Mouse (Mus musculus): ENCODE measurements at regions not wholly inside any gene's neighbourhood (a gene's known extent, or its start where the extent isn't known, plus 50 kb on each side); places are given as distances from the start of the nearest gene placed in this dataset.
"Not testable (repeated sequence)": the region's sequence is repeated elsewhere in the genome, so short reads cannot be mapped to it uniquely, and the experiment has no call there.

- Histone ChIP-seq H3K4me3 (ENCODE audit: low read depth, low read length) (no peak overlapping the region), H3K27ac (ENCODE audit: low read depth, low read length) (no peak overlapping the region), H3K4me1 (ENCODE audit: control insufficient read depth, insufficient read depth, low read length) (peaks cover 6% of the 10 kb centered on the region; the same call in 1 of the 2 replicates), H3K4me2 (no peak overlapping the region), H3K36me3 (ENCODE audit: control insufficient read depth, insufficient read depth, low read length) (no peaks in the 10 kb centered on the region), H3K9ac (ENCODE audit: low read length) (no peak overlapping the region), H3K9me3 (ENCODE audit: control insufficient read depth, low read length) (no peaks in the 10 kb centered on the region), H3K27me3 (ENCODE audit: control insufficient read depth, insufficient read depth, low read length) (no peaks in the 10 kb centered on the region)
- ATAC-seq (ENCODE audit: low FRiP score) (no peak), DNase-seq (ENCODE audit: low spot score, missing footprints) (no peak)
- 18% methylated on average over 2 of the region's 2 CpGs for WGBS
Measured at GRCm38 (mm10) chr13:52310954-52311353, 220.1 kb downstream of the Diras2 start.

GRCm38 (mm10) chr13:52318276-52318675 is 212.8 kb downstream of the Diras2 start:
- no peak overlapping the region for H3K9ac ChIP-seq (ENCODE audit: low read length)
- no peak overlapping the region for H3K4me3 ChIP-seq (ENCODE audit: low read depth, low read length)
- ATAC-seq (ENCODE audit: low FRiP score) (no peak), DNase-seq (ENCODE audit: low spot score, missing footprints) (no peak)
- no peaks in the 10 kb centered on the region for H3K36me3 ChIP-seq (ENCODE audit: control insufficient read depth, insufficient read depth, low read length)
- no peak overlapping the region for H3K27ac ChIP-seq (ENCODE audit: low read depth, low read length)
- H3K4me2 ChIP-seq: no peak overlapping the region
- H3K9me3 ChIP-seq (ENCODE audit: control insufficient read depth, low read length): no peaks in the 10 kb centered on the region
- no peaks in the 10 kb centered on the region for H3K4me1 ChIP-seq (ENCODE audit: control insufficient read depth, insufficient read depth, low read length)
- WGBS: 86% methylated on average over 2 of the region's 2 CpGs
- H3K27me3 ChIP-seq (ENCODE audit: control insufficient read depth, insufficient read depth, low read length): no peaks in the 10 kb centered on the region

GRCm38 (mm10) chr13:52323691-52324090 is 207.4 kb downstream of the Diras2 start:
- no peak for ATAC-seq (ENCODE audit: low FRiP score)
- DNase-seq (ENCODE audit: low spot score, missing footprints): no peak
- H3K4me3 ChIP-seq (ENCODE audit: low read depth, low read length): no peak overlapping the region
- H3K9ac ChIP-seq (ENCODE audit: low read length): no peak overlapping the region
- no peaks in the 10 kb centered on the region for H3K9me3 ChIP-seq (ENCODE audit: control insufficient read depth, low read length)
- WGBS: 81% methylated on average over 3 of the region's 3 CpGs
- no peaks in the 10 kb centered on the region for H3K36me3 ChIP-seq (ENCODE audit: control insufficient read depth, insufficient read depth, low read length)
- no peak overlapping the region for H3K27ac ChIP-seq (ENCODE audit: low read depth, low read length)
- H3K4me1 ChIP-seq (ENCODE audit: control insufficient read depth, insufficient read depth, low read length): no peaks in the 10 kb centered on the region
- no peak overlapping the region for H3K4me2 ChIP-seq
- H3K27me3 ChIP-seq (ENCODE audit: control insufficient read depth, insufficient read depth, low read length): no peaks in the 10 kb centered on the region

GRCm38 (mm10) chr13:52324378-52324777 is 206.7 kb downstream of the Diras2 start:
- H3K36me3 ChIP-seq (ENCODE audit: control insufficient read depth, insufficient read depth, low read length); DNase-seq (ENCODE audit: low spot score, missing footprints); H3K9ac ChIP-seq (ENCODE audit: low read length); H3K4me2 ChIP-seq; H3K4me1 ChIP-seq (ENCODE audit: control insufficient read depth, insufficient read depth, low read length); H3K27ac ChIP-seq (ENCODE audit: low read depth, low read length); ATAC-seq (ENCODE audit: low FRiP score); H3K4me3 ChIP-seq (ENCODE audit: low read depth, low read length); H3K27me3 ChIP-seq (ENCODE audit: control insufficient read depth, insufficient read depth, low read length); H3K9me3 ChIP-seq (ENCODE audit: control insufficient read depth, low read length): not testable (repeated sequence)
- 87% methylated on average over 3 of the region's 3 CpGs for WGBS

- H3K9me3 ChIP-seq (ENCODE audit: control insufficient read depth, low read length); ATAC-seq (ENCODE audit: low FRiP score); DNase-seq (ENCODE audit: low spot score, missing footprints); H3K4me3 ChIP-seq (ENCODE audit: low read depth, low read length); H3K4me1 ChIP-seq (ENCODE audit: control insufficient read depth, insufficient read depth, low read length); H3K27me3 ChIP-seq (ENCODE audit: control insufficient read depth, insufficient read depth, low read length); H3K27ac ChIP-seq (ENCODE audit: low read depth, low read length); H3K36me3 ChIP-seq (ENCODE audit: control insufficient read depth, insufficient read depth, low read length); H3K9ac ChIP-seq (ENCODE audit: low read length); H3K4me2 ChIP-seq: not testable (repeated sequence)
- 84% methylated on average over 6 of the region's 6 CpGs for WGBS
Measured at GRCm38 (mm10) chr13:52325647-52326046, 205.4 kb downstream of the Diras2 start.

- H3K4me3 ChIP-seq (ENCODE audit: low read depth, low read length): no peak overlapping the region
- H3K4me1 ChIP-seq (ENCODE audit: control insufficient read depth, insufficient read depth, low read length): no peaks in the 10 kb centered on the region
- no peaks in the 10 kb centered on the region for H3K9me3 ChIP-seq (ENCODE audit: control insufficient read depth, low read length)
- H3K9ac ChIP-seq (ENCODE audit: low read length): no peak overlapping the region
- H3K36me3 ChIP-seq (ENCODE audit: control insufficient read depth, insufficient read depth, low read length): no peaks in the 10 kb centered on the region
- no peak overlapping the region for H3K27ac ChIP-seq (ENCODE audit: low read depth, low read length)
- H3K27me3 ChIP-seq (ENCODE audit: control insufficient read depth, insufficient read depth, low read length): no peaks in the 10 kb centered on the region
- no peak for ATAC-seq (ENCODE audit: low FRiP score)
- no peak overlapping the region for H3K4me2 ChIP-seq
- DNase-seq (ENCODE audit: low spot score, missing footprints): no peak
- 92% methylated on average over 9 of the region's 9 CpGs for WGBS
Measured at GRCm38 (mm10) chr13:52327734-52328133, 203.3 kb downstream of the Diras2 start.

GRCm38 (mm10) chr13:52328766-52329165 is 202.3 kb downstream of the Diras2 start:
- no peak for ATAC-seq (ENCODE audit: low FRiP score)
- no peak overlapping the region for H3K4me2 ChIP-seq

GRCm38 (mm10) chr13:52331068-52331467 is 200.0 kb downstream of the Diras2 start:
- WGBS: 86% methylated on average over 5 of the region's 5 CpGs
- Histone ChIP-seq H3K9ac (ENCODE audit: low read length) (no peak overlapping the region), H3K9me3 (ENCODE audit: control insufficient read depth, low read length) (no peaks in the 10 kb centered on the region), H3K4me3 (ENCODE audit: low read depth, low read length) (no peak overlapping the region), H3K27me3 (ENCODE audit: control insufficient read depth, insufficient read depth, low read length) (no peaks in the 10 kb centered on the region), H3K4me1 (ENCODE audit: control insufficient read depth, insufficient read depth, low read length) (no peaks in the 10 kb centered on the region), H3K27ac (ENCODE audit: low read depth, low read length) (no peak overlapping the region), H3K36me3 (ENCODE audit: control insufficient read depth, insufficient read depth, low read length) (no peaks in the 10 kb centered on the region), H3K4me2 (no peak overlapping the region)
- DNase-seq (ENCODE audit: low spot score, missing footprints): no peak
- no peak for ATAC-seq (ENCODE audit: low FRiP score)

More at GRCm38 (mm10) chr13:52328766-52329165, 202.3 kb downstream of the Diras2 start:
- no peaks in the 10 kb centered on the region for H3K9me3 ChIP-seq (ENCODE audit: control insufficient read depth, low read length)
- H3K36me3 ChIP-seq (ENCODE audit: control insufficient read depth, insufficient read depth, low read length): no peaks in the 10 kb centered on the region
- H3K4me3 ChIP-seq (ENCODE audit: low read depth, low read length): no peak overlapping the region
- no peak for DNase-seq (ENCODE audit: low spot score, missing footprints)
- 67% methylated on average over 8 of the region's 8 CpGs for WGBS
- no peaks in the 10 kb centered on the region for H3K4me1 ChIP-seq (ENCODE audit: control insufficient read depth, insufficient read depth, low read length)
- H3K27me3 ChIP-seq (ENCODE audit: control insufficient read depth, insufficient read depth, low read length): no peaks in the 10 kb centered on the region
- H3K27ac ChIP-seq (ENCODE audit: low read depth, low read length): no peak overlapping the region
- H3K9ac ChIP-seq (ENCODE audit: low read length): no peak overlapping the region

GRCm38 (mm10) chr13:52334962-52335361 is 196.1 kb downstream of the Diras2 start:
- DNase-seq (ENCODE audit: low spot score, missing footprints) (no peak), ATAC-seq (ENCODE audit: low FRiP score) (no peak)
- Histone ChIP-seq H3K4me2 (no peak overlapping the region), H3K27me3 (ENCODE audit: control insufficient read depth, insufficient read depth, low read length) (no peaks in the 10 kb centered on the region), H3K4me1 (ENCODE audit: control insufficient read depth, insufficient read depth, low read length) (peaks cover 2% of the 10 kb centered on the region; the same call in 1 of the 2 replicates), H3K36me3 (ENCODE audit: control insufficient read depth, insufficient read depth, low read length) (no peaks in the 10 kb centered on the region), H3K4me3 (ENCODE audit: low read depth, low read length) (no peak overlapping the region), H3K9ac (ENCODE audit: low read length) (no peak overlapping the region), H3K27ac (ENCODE audit: low read depth, low read length) (no peak overlapping the region), H3K9me3 (ENCODE audit: control insufficient read depth, low read length) (no peaks in the 10 kb centered on the region)
- WGBS: 85% methylated on average over 3 of the region's 3 CpGs

- no peaks in the 10 kb centered on the region for H3K27me3 ChIP-seq (ENCODE audit: control insufficient read depth, insufficient read depth, low read length)
- no peak overlapping the region for H3K9ac ChIP-seq (ENCODE audit: low read length)
- no peak overlapping the region for H3K4me2 ChIP-seq
- 75% methylated on average over 7 of the region's 7 CpGs for WGBS
- no peak for DNase-seq (ENCODE audit: low spot score, missing footprints)
- no peak for ATAC-seq (ENCODE audit: low FRiP score)
- no peaks in the 10 kb centered on the region for H3K36me3 ChIP-seq (ENCODE audit: control insufficient read depth, insufficient read depth, low read length)
- no peak overlapping the region for H3K27ac ChIP-seq (ENCODE audit: low read depth, low read length)
- H3K4me3 ChIP-seq (ENCODE audit: low read depth, low read length): no peak overlapping the region
- H3K9me3 ChIP-seq (ENCODE audit: control insufficient read depth, low read length): no peaks in the 10 kb centered on the region
- peaks cover 2% of the 10 kb centered on the region; the same call in 1 of the 2 replicates for H3K4me1 ChIP-seq (ENCODE audit: control insufficient read depth, insufficient read depth, low read length)
Measured at GRCm38 (mm10) chr13:52337936-52338335, 193.1 kb downstream of the Diras2 start.

All from midbrain, embryonic 11.5 days (tissue).